Mouse (Mus musculus) ES-E14 (cell line): ENCODE results near the gene Ldhb. TPM values are rescaled to one million over a fixed set of nuclear protein-coding genes. Genes with fewer than 3 reads are reported as not detected.

ENCODE experiments used
- DNase-seq: peaks from one replicate; pipeline ENCODE4 v3.0.0-alpha.2; 2013; ENCODE audit warnings: low read depth, low spot score
- H3K27ac ChIP-seq: 2 replicates; pipeline ENCODE4 v1.5.1; 2012; ENCODE audit warnings: low read depth, mild to moderate bottlenecking, low read length, moderate library complexity, mixed read lengths; ENCODE audit not compliant: poor library complexity, insufficient read depth, severe bottlenecking
- H3K36me3 ChIP-seq: 2 replicates; pipeline ENCODE4 v1.6.1; 2012; ENCODE audit warnings: mild to moderate bottlenecking, low read length, moderate library complexity, mixed read lengths; ENCODE audit not compliant: control insufficient read depth, poor library complexity, insufficient read depth, severe bottlenecking
- H3K4me1 ChIP-seq, 2 experiments: fragments of 150-350 bp in 1 of 2; sonication (generic) in 1 of 2; 2 replicates each; pipeline ENCODE4 v1.6.1; 2012; ENCODE audit warnings: low read length in 2 of 2, mild to moderate bottlenecking in 1 of 2, mixed read lengths in 1 of 2; ENCODE audit not compliant: control insufficient read depth in 2 of 2, insufficient read depth in 2 of 2, poor library complexity in 1 of 2
- H3K4me3 ChIP-seq, 2 experiments: fragments of 150-350 bp in 1 of 2; sonication (generic) in 1 of 2; 2 replicates each; pipeline ENCODE4 v1.5.1; 2012; ENCODE audit warnings: low read length in 2 of 2, low read depth in 1 of 2, mild to moderate bottlenecking in 1 of 2, mixed read lengths in 1 of 2; ENCODE audit not compliant: insufficient read depth in 1 of 2, poor library complexity in 1 of 2, severe bottlenecking in 1 of 2
- H3K9ac ChIP-seq: 2 replicates; pipeline ENCODE4 v1.6.1; 2012; ENCODE audit warnings: low read depth, mild to moderate bottlenecking, low read length, mixed read lengths; ENCODE audit not compliant: poor library complexity, insufficient read depth, severe bottlenecking
- H3K9me3 ChIP-seq: fragments of 150-350 bp; sonication (generic); 2 replicates; pipeline ENCODE4 v1.6.1; 2012; ENCODE audit warnings: low read depth, mild to moderate bottlenecking, low read length; ENCODE audit not compliant: control insufficient read depth, insufficient read depth
- CHD2 ChIP-seq: IDR thresholded peaks from 2 replicates; pipeline ENCODE4 v1.6.1; 2014; ENCODE audit warnings: mild to moderate bottlenecking, low read depth, low read length, inconsistent platforms
- HCFC1 ChIP-seq: IDR thresholded peaks from 2 replicates; pipeline ENCODE4 v1.6.1; 2012; ENCODE audit warnings: low read length, inconsistent platforms, borderline replicate concordance; ENCODE audit not compliant: insufficient read depth
- MAFK ChIP-seq: IDR thresholded peaks from 2 replicates; pipeline ENCODE4 v1.6.1; 2014; ENCODE audit warnings: mild to moderate bottlenecking, low read depth, low read length, inconsistent platforms; ENCODE audit not compliant: insufficient read depth
- ZC3H11A ChIP-seq: IDR thresholded peaks from 2 replicates; pipeline ENCODE4 v1.6.1; 2012; ENCODE audit warnings: low read depth, mild to moderate bottlenecking, inconsistent platforms, low read length, borderline replicate concordance
- ZNF384 ChIP-seq: IDR thresholded peaks from 2 replicates; pipeline ENCODE4 v1.6.1; 2012; ENCODE audit warnings: low read depth, low read length, inconsistent platforms
- in situ Hi-C, 2 experiments: fragments of 600-800 bp; cut with MboI; formaldehyde crosslinking; loops; one replicate each; pipeline ENCODE4 v1.15.1; 2025; ENCODE audit warnings: low sequenced_read_pairs in 2 of 2, inconsistent platforms in 1 of 2; ENCODE audit not compliant: unreplicated experiment in 2 of 2
- total RNA-seq: library from RNA; depleted of rRNA; stranded (reverse); fragments of 300-350 nt; gene quantifications from 2 replicates; pipeline ENCODE4 v1.2.3, GENCODE M21; 2012

Ldhb gene
- total RNA-seq, 1 experiment, result 139 TPM

GRCm38 (mm10) chr6:142545132-142545531 lies 37.4 kb upstream of the Ldhb start:
- Histone ChIP-seq H3K4me3 (no peak overlapping the region), H3K9ac (no peak overlapping the region), H3K27ac (no peak overlapping the region), H3K36me3 (no peaks in the 10 kb centered on the region), H3K9me3 (no peaks in the 10 kb centered on the region), H3K4me1 (no peaks in the 10 kb centered on the region)
- in situ Hi-C loops, result no loop called here
- DNase-seq, result no peak
- TF ChIP-seq ZC3H11A (no peak), MAFK (no peak), ZNF384 (no peak), HCFC1 (no peak), CHD2 (no peak)

- Histone ChIP-seq H3K27ac (no peak overlapping the region), H3K36me3 (no peaks in the 10 kb centered on the region), H3K4me1 (no peaks in the 10 kb centered on the region), H3K9me3 (no peaks in the 10 kb centered on the region), H3K4me3 (no peak overlapping the region), H3K9ac (no peak overlapping the region)
- TF ChIP-seq MAFK, result no peak
- no peak for TF ChIP-seq ZC3H11A
- TF ChIP-seq ZNF384, result no peak
- no peak for TF ChIP-seq HCFC1
- TF ChIP-seq CHD2, result no peak
- in situ Hi-C loops, result no loop called here
- no peak for DNase-seq
Measured at GRCm38 (mm10) chr6:142543648-142544047, 35.9 kb upstream of the Ldhb start.

GRCm38 (mm10) chr6:142542800-142543175 lies 35.0 kb upstream of the Ldhb start:
- DNase-seq, result no peak
- Histone ChIP-seq H3K9ac (no peak overlapping the region), H3K4me3 (no peak overlapping the region), H3K36me3 (no peaks in the 10 kb centered on the region), H3K27ac (no peak overlapping the region), H3K9me3 (no peaks in the 10 kb centered on the region), H3K4me1 (no peaks in the 10 kb centered on the region)
- TF ChIP-seq MAFK, result no peak
- TF ChIP-seq CHD2, result no peak
- no peak for TF ChIP-seq ZC3H11A
- TF ChIP-seq ZNF384, result no peak
- no peak for TF ChIP-seq HCFC1
- in situ Hi-C loops, result no loop called here

- Histone ChIP-seq H3K4me3 (no peak overlapping the region), H3K9ac (no peak overlapping the region), H3K9me3 (no peaks in the 10 kb centered on the region), H3K36me3 (no peaks in the 10 kb centered on the region), H3K4me1 (no peaks in the 10 kb centered on the region), H3K27ac (no peak overlapping the region)
- TF ChIP-seq CHD2, result no peak
- TF ChIP-seq HCFC1, result no peak
- TF ChIP-seq ZNF384, result no peak
- no peak for TF ChIP-seq MAFK
- no peak for DNase-seq
- in situ Hi-C loops, result no loop called here
Measured at GRCm38 (mm10) chr6:142542082-142542799, 34.5 kb upstream of the Ldhb start.
